Mouse (Mus musculus) forebrain, embryonic 16.5 days (tissue): ENCODE results near the gene Spata17. TPM values are rescaled to one million over a fixed set of nuclear protein-coding genes. Genes with fewer than 3 reads are reported as not detected.

Source experiments
- ATAC-seq: fragments of 200-750 bp; cut with Nextera tagmentation; 2 replicates; pipeline ENCODE4 v1.8.0; 2017; ENCODE audit warnings: mild to moderate bottlenecking, moderate library complexity
- H3K27ac ChIP-seq: fragments of 300-500 bp; sonication (generic); 2 replicates; pipeline ENCODE4 v1.5.1; 2014; ENCODE audit warnings: low read length, control low read depth
- H3K27me3 ChIP-seq: fragments of 300-500 bp; sonication (generic); replicated peaks from 2 replicates; pipeline ENCODE4 v1.6.1; 2014; ENCODE audit warnings: low read length; ENCODE audit not compliant: control insufficient read depth, insufficient read depth
- H3K36me3 ChIP-seq: fragments of 300-500 bp; sonication (generic); 2 replicates; pipeline ENCODE4 v1.6.1; 2014; ENCODE audit not compliant: control insufficient read depth, insufficient read depth
- H3K4me1 ChIP-seq: fragments of 300-500 bp; sonication (generic); replicated peaks from 2 replicates; pipeline ENCODE4 v1.6.1; 2014; ENCODE audit warnings: low read length; ENCODE audit not compliant: control insufficient read depth, insufficient read depth
- H3K4me2 ChIP-seq: fragments of 300-500 bp; sonication (generic); 2 replicates; pipeline ENCODE4 v1.6.1; 2014; ENCODE audit warnings: mild to moderate bottlenecking, low read length, control low read depth
- H3K4me3 ChIP-seq: fragments of 300-500 bp; sonication (generic); replicated peaks from 2 replicates; pipeline ENCODE4 v1.5.1; 2014; ENCODE audit warnings: mild to moderate bottlenecking, low read length, control low read depth
- H3K9ac ChIP-seq: fragments of 300-500 bp; sonication (generic); replicated peaks from 2 replicates; pipeline ENCODE4 v1.6.1; 2014; ENCODE audit warnings: low read depth, low read length, control low read depth
- H3K9me3 ChIP-seq: fragments of 300-500 bp; sonication (generic); 2 replicates; pipeline ENCODE4 v1.6.1; 2016; ENCODE audit warnings: low read length; ENCODE audit not compliant: control insufficient read depth
- WGBS: fragments of 180-500 bp; shearing (Covaris S2); extraction: QIAGEN DNeasy Blood & Tissue Kit; methylation state at CpG from one replicate; pipeline ENCODE4 v1.1.7; 2014; 5-methylcytosine and 5-hydroxymethylcytosine counted together
- polyA plus RNA-seq: library from polyadenylated mRNA; unstranded; fragments of >200 nt; fragmentation: Nextera tagmentation; extraction: Ambion mirVana; gene quantifications from 2 replicates; pipeline ENCODE4 v1.2.1, GENCODE M21; 2015

Spata17 gene
- polyA plus RNA-seq, 1 experiment from 2014 or later: 1.1 TPM

DNA sequence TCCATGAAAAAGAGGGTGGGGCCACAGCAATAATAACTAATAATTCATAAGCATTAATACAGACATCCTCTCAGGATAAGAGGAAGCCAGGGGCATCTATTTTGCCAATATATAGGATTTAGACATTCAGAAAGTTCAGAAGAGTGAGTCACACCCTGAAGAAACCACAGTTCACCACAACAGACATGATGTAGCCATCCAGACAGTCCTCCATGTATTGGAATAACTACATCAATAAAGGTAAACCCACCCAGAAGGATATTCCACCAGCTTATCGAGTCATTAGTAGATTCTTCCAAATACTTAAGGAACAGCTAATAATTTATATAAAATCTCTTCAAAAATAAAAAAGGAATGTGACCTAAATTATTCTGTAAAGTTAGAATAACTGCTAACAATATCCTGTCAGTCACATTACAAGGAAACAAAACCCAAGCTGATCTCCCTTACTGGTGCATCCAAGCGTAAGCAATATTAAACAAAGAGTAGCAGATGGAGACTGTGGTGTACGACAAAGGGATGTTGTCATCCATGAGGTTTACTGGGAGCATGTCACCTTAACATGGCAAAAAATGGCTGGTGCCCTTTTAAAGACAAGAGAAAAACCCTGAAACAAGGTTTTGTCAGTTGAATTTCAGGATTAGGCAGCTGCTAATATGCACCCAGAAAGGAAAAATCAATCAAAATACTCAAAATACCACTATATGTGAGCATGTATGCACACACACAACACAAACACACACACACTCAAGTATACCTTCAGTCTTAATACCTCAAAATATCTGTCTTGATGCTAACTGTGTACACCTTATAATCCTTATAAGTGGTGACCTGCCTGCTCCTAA lies 138.8 kb downstream of the Spata17 start:
- no peak; the same call in 1 of the 2 replicates for ATAC-seq
- H3K4me3 ChIP-seq: no peak overlapping the region
- H3K27ac ChIP-seq: no peak overlapping the region
- WGBS: 26% methylated on average over 3 of the region's 3 CpGs
- H3K27me3 ChIP-seq: no peaks in the 10 kb centered on the region
- H3K4me2 ChIP-seq: no peak overlapping the region
- peaks cover 9% of the 10 kb centered on the region; the same call in 1 of the 2 replicates for H3K4me1 ChIP-seq
- H3K9ac ChIP-seq: no peak overlapping the region
- no peaks in the 10 kb centered on the region for H3K9me3 ChIP-seq
- no peaks in the 10 kb centered on the region for H3K36me3 ChIP-seq

GRCm38 (mm10) chr1:187059874-187060273 lies 155.4 kb downstream of the Spata17 start:
- H3K4me3 ChIP-seq: no peak overlapping the region
- no peak overlapping the region for H3K4me2 ChIP-seq
- 90% methylated on average over 1 of the region's 1 CpGs for WGBS
- no peaks in the 10 kb centered on the region for H3K9me3 ChIP-seq
- H3K27ac ChIP-seq: no peak overlapping the region
- H3K4me1 ChIP-seq: no peaks in the 10 kb centered on the region
- no peak overlapping the region for H3K9ac ChIP-seq
- no peaks in the 10 kb centered on the region for H3K27me3 ChIP-seq
- no peak for ATAC-seq
- H3K36me3 ChIP-seq: no peaks in the 10 kb centered on the region

DNA sequence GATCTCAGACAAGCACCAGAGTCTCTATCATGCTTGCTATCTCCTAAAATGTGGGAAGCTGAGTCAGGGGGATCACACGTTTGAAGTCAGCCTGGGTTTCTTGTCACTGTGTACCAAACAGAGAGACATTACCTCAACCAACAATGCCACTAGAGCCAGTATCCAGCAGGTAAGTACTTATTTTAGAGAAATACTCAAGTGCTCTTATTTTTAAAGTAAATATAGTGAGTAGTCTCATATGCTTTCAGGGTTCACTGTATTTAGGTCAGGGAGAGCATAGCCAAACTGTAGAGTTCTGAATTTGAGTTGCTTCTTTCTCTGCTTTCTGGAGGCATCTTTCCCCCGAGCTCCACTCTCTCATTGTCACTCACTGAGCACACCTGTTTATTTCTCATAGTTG lies 160.9 kb downstream of the Spata17 start:
- H3K4me2 ChIP-seq: no peak overlapping the region
- H3K9me3 ChIP-seq: no peaks in the 10 kb centered on the region

GRCm38 (mm10) chr1:187053862-187054261 lies 161.4 kb downstream of the Spata17 start:
- Histone ChIP-seq H3K4me2 (no peak overlapping the region), H3K9ac (no peak overlapping the region), H3K4me1 (peaks cover 8% of the 10 kb centered on the region), H3K4me3 (no peak overlapping the region), H3K9me3 (no peaks in the 10 kb centered on the region), H3K36me3 (no peaks in the 10 kb centered on the region), H3K27me3 (no peaks in the 10 kb centered on the region), H3K27ac (no peak overlapping the region)
- no peak for ATAC-seq
- 78% methylated on average over 3 of the region's 3 CpGs for WGBS

More for the DNA sequence above, 160.9 kb downstream of the Spata17 start:
- Histone ChIP-seq H3K4me1 (peaks cover 8% of the 10 kb centered on the region), H3K36me3 (no peaks in the 10 kb centered on the region), H3K27ac (no peak overlapping the region), H3K9ac (no peak overlapping the region), H3K27me3 (no peaks in the 10 kb centered on the region), H3K4me3 (no peak overlapping the region)
- no peak for ATAC-seq
- 89% methylated on average over 2 of the region's 2 CpGs for WGBS

GRCm38 (mm10) chr1:187052532-187052931 lies 162.7 kb downstream of the Spata17 start:
- Histone ChIP-seq H3K9me3 (no peaks in the 10 kb centered on the region), H3K36me3 (no peaks in the 10 kb centered on the region), H3K27ac (no peak overlapping the region), H3K27me3 (no peaks in the 10 kb centered on the region), H3K4me2 (no peak overlapping the region), H3K9ac (no peak overlapping the region), H3K4me1 (peaks cover 8% of the 10 kb centered on the region), H3K4me3 (no peak overlapping the region)
- peak; percentile 54; the same call in 1 of the 2 replicates for ATAC-seq
- 23% methylated on average over 5 of the region's 5 CpGs for WGBS

DNA sequence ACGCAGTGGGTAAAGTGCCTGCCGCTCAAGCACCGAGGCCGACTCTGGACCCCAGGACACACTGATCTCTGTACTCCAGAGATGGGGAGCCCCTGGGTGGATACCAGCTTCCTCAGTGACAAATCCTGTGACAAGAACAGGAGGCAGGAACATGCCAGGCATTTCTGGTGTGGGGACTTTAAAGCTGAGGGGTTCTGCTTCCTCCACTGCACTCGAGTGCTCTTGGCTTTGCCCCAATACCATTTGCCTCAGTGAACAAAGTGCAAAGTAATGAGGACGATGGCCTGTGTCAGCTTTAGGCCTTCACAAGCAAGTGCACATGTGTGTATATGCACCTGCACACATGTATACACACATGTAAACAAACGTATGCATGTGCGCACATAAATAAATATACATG lies 164.0 kb downstream of the Spata17 start:
- Histone ChIP-seq H3K36me3 (no peaks in the 10 kb centered on the region), H3K4me3 (no peak overlapping the region), H3K4me1 (peaks cover 8% of the 10 kb centered on the region), H3K27me3 (no peaks in the 10 kb centered on the region), H3K9me3 (no peaks in the 10 kb centered on the region), H3K4me2 (no peak overlapping the region), H3K9ac (no peak overlapping the region), H3K27ac (no peak overlapping the region)
- ATAC-seq: no peak
- 82% methylated on average over 8 of the region's 8 CpGs for WGBS

- Histone ChIP-seq H3K4me3 (no peak overlapping the region), H3K4me1 (peaks cover 8% of the 10 kb centered on the region), H3K4me2 (no peak overlapping the region), H3K36me3 (no peaks in the 10 kb centered on the region), H3K9ac (no peak overlapping the region), H3K27me3 (no peaks in the 10 kb centered on the region), H3K27ac (no peak overlapping the region), H3K9me3 (no peaks in the 10 kb centered on the region)
- no peak for ATAC-seq
- 84% methylated on average over 9 of the region's 9 CpGs for WGBS
Measured at GRCm38 (mm10) chr1:187048681-187049288, 166.5 kb downstream of the Spata17 start.

DNA sequence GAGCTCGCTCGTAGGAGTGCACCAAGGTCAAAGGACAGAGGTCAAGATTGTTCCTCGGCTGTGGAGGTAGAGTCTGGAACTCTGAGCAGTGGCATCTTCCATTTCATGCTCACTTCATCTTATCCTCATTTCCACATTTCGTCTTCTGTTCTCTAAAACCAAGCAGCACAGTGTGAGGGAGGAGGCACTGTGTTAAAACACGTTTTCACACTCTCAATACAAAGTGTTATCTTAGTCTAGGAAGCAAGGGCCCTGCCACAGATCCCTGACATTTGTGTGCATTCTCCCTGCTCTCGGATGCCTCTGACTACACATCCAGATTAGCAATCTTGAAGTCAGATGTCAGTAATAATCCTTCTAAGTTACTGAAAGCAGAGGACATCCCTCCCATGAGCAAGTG lies 170.5 kb downstream of the Spata17 start:
- no peaks in the 10 kb centered on the region for H3K36me3 ChIP-seq
- H3K4me1 ChIP-seq: no peaks in the 10 kb centered on the region
- no peak overlapping the region for H3K27ac ChIP-seq
- no peak overlapping the region for H3K4me2 ChIP-seq
- 76% methylated on average over 6 of the region's 6 CpGs for WGBS
- no peak overlapping the region for H3K4me3 ChIP-seq
- no peak for ATAC-seq
- H3K9ac ChIP-seq: no peak overlapping the region
- H3K27me3 ChIP-seq: no peaks in the 10 kb centered on the region
- no peaks in the 10 kb centered on the region for H3K9me3 ChIP-seq

DNA sequence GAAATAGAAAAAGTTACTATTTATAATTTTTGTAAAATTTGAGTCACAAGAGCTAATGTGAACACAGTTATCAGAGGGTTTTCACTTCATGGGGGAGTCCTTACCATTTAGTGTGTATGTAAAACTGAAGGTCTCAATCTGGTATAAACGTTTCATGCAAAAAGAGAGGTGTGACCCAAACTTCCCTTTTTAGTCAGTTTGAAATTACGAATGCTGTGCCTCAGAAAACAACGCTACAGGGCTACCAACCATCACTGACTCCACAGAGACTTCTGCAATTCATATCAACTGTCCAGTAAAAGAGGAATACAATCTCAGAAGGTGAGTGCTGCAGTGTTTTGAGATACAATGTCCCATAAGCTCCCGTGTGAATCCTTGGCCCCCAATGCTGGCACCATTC lies 175.5 kb downstream of the Spata17 start:
- no peak for ATAC-seq
- no peak overlapping the region for H3K4me2 ChIP-seq
- no peak overlapping the region for H3K27ac ChIP-seq
- H3K27me3 ChIP-seq: no peaks in the 10 kb centered on the region
- no peak overlapping the region for H3K9ac ChIP-seq
- no peaks in the 10 kb centered on the region for H3K4me1 ChIP-seq
- H3K4me3 ChIP-seq: no peak overlapping the region
- no peaks in the 10 kb centered on the region for H3K9me3 ChIP-seq
- no peaks in the 10 kb centered on the region for H3K36me3 ChIP-seq
- WGBS: 86% methylated on average over 4 of the region's 4 CpGs
